ENCODE assay signal across 27 mouse cellular contexts in genomic region chr15:96114616-96115015, GRCm38 (mm10).
DNase-seq lines count a peak whose midpoint lies in the region; ATAC-seq and TF ChIP-seq lines count a peak whose summit lies in the region.
"Had no signal": no experiment of that assay in that cellular context is flagged by ENCODE, and none has a peak within 500 bp of the region (broad histone marks: within the 10 kb centered on the region; RNA-seq: fewer than 3 reads in every experiment).

No protein-coding gene starts in this region.

- intact Hi-C loops in left cerebral cortex, adult 2 months (cut with DNase I), result no loop called here

- 63% methylated on average over 9 of the region's 9 CpGs for WGBS in embryonic facial prominence, embryonic 14.5 days
- 74% methylated on average over 9 of the region's 9 CpGs for WGBS in embryonic facial prominence, embryonic 10.5 days
- WGBS in heart, embryonic 13.5 days, result 44% methylated on average over 9 of the region's 9 CpGs
- 83% methylated on average over 9 of the region's 9 CpGs for WGBS in neural tube, embryonic 15.5 days

- ATAC-seq in embryonic facial prominence, embryonic 14.5 days (ENCODE audit: low read depth), result no peak; the same call in 1 of the 2 replicates
- ATAC-seq in heart, embryonic 13.5 days (ENCODE audit: extremely low read depth, insufficient number of reproducible peaks, low FRiP score, low TSS enrichment), result no peak
- ATAC-seq in neural tube, embryonic 15.5 days (ENCODE audit: low FRiP score), result no peak
- ATAC-seq: activated CD4-positive, CD25-positive, alpha-beta regulatory T cell, adult 4 months; forebrain, embryonic 13.5 days; inflammation-experienced regulatory T-cells, adult 6 months had no signal

- no peaks in the 10 kb centered on the region for H3K36me3 ChIP-seq in embryonic facial prominence, embryonic 14.5 days (ENCODE audit: control insufficient read depth, insufficient read depth, low read length)
- no peaks in the 10 kb centered on the region for H3K36me3 ChIP-seq in embryonic facial prominence, embryonic 10.5 days (replicated peaks)
- H3K36me3 ChIP-seq in heart, embryonic 13.5 days, result no peaks in the 10 kb centered on the region
- H3K36me3 ChIP-seq in neural tube, embryonic 15.5 days, result no peaks in the 10 kb centered on the region
- H3K36me3 ChIP-seq: hindbrain, embryonic 10.5 days; hindbrain, embryonic 15.5 days; lung, embryonic 15.5 days; neural tube, embryonic 13.5 days had no signal

- DNase-seq in embryonic facial prominence, embryonic 14.5 days (ENCODE audit: low spot score), result no peak
- no peak for DNase-seq in embryonic facial prominence, embryonic 10.5 days (ENCODE audit: low spot score)
- no peak for DNase-seq in heart, adult 18-20 months
- DNase-seq in left cerebral cortex, adult 2 months (ENCODE audit: extremely low spot score in 1 of 2, low spot score in 2 of 2), result no peak
- DNase-seq in left cerebral cortex, adult 8-10 months (ENCODE audit: low spot score in 2 of 2), result no peak
- DNase-seq in neural tube, embryonic 10.5 days (ENCODE audit: extremely low spot score, low spot score), result no peak
- DNase-seq: adrenal gland, adult 2 months; adrenal gland, postnatal 36 days; cerebellum, adult 2 months; gastrocnemius, postnatal 10 days; kidney, adult 11 months; kidney, postnatal 14 days; left cerebral cortex, postnatal 4 days; thymus, adult 2 months; thymus, postnatal 36 days had no signal

- H3K4me3 ChIP-seq in embryonic facial prominence, embryonic 14.5 days (ENCODE audit: low read depth, low read length), result no peak overlapping the region
- H3K4me3 ChIP-seq in embryonic facial prominence, embryonic 10.5 days, result no peak overlapping the region
- 0 out of 2 replicates have a peak overlapping the region, but pooled peaks have one; percentile 11 for H3K4me3 ChIP-seq in heart, embryonic 13.5 days
- peak overlapping the region; percentile 0; the same call in 1 of the 2 replicates for H3K4me3 ChIP-seq in left cerebral cortex, adult 2 months
- H3K4me3 ChIP-seq in neural tube, embryonic 15.5 days (replicated peaks), result no peak overlapping the region
- H3K4me3 ChIP-seq: forebrain, embryonic 13.5 days; hindbrain, embryonic 10.5 days; hindbrain, embryonic 15.5 days; lung, embryonic 15.5 days; myocyte; neural tube, embryonic 13.5 days had no signal

- H3K4me1 ChIP-seq in embryonic facial prominence, embryonic 14.5 days (ENCODE audit: control insufficient read depth, insufficient read depth, low read length), result 0 out of 2 replicates have a peak, but pooled peaks cover 4% of the 10 kb centered on the region
- 0 out of 2 replicates have a peak, but pooled peaks cover 4% of the 10 kb centered on the region for H3K4me1 ChIP-seq in embryonic facial prominence, embryonic 10.5 days
- H3K4me1 ChIP-seq in heart, embryonic 13.5 days, result peaks cover 14% of the 10 kb centered on the region
- 0 out of 2 replicates have a peak, but pooled peaks cover 4% of the 10 kb centered on the region for H3K4me1 ChIP-seq in neural tube, embryonic 15.5 days
- H3K4me1 ChIP-seq: forebrain, embryonic 13.5 days; hindbrain, embryonic 10.5 days; lung, embryonic 15.5 days had no signal

- H3K4me2 ChIP-seq in embryonic facial prominence, embryonic 14.5 days (ENCODE audit: low read depth, low read length), result 0 out of 2 replicates have a peak overlapping the region, but pooled peaks have one; percentile 12
- peak overlapping the region; percentile 52 for H3K4me2 ChIP-seq in heart, embryonic 13.5 days
- H3K4me2 ChIP-seq in neural tube, embryonic 15.5 days, result 0 out of 2 replicates have a peak overlapping the region, but pooled peaks have one; percentile 3
- H3K4me2 ChIP-seq: forebrain, embryonic 13.5 days; liver, embryonic 11.5 days; lung, embryonic 15.5 days; neural tube, embryonic 13.5 days had no signal

- TF ChIP-seq CTCF in left cerebral cortex, adult 2 months (IDR thresholded peaks at IDR 0.05), result no peak

- H3K9ac ChIP-seq in embryonic facial prominence, embryonic 14.5 days (ENCODE audit: low read depth, low read length), result no peak overlapping the region
- no peak overlapping the region for H3K9ac ChIP-seq in heart, embryonic 13.5 days
- H3K9ac ChIP-seq in neural tube, embryonic 15.5 days (replicated peaks), result no peak overlapping the region
- H3K9ac ChIP-seq: forebrain, embryonic 13.5 days; hindbrain, embryonic 15.5 days; lung, embryonic 15.5 days; neural tube, embryonic 13.5 days had no signal

- no peak overlapping the region for H3K27ac ChIP-seq in embryonic facial prominence, embryonic 14.5 days (replicated peaks; ENCODE audit: low read depth, low read length)
- no peak overlapping the region for H3K27ac ChIP-seq in embryonic facial prominence, embryonic 10.5 days (replicated peaks)
- no peak overlapping the region for H3K27ac ChIP-seq in heart, embryonic 13.5 days (replicated peaks)
- H3K27ac ChIP-seq in left cerebral cortex, adult 2 months, result no peak overlapping the region
- H3K27ac ChIP-seq in neural tube, embryonic 15.5 days (replicated peaks), result no peak overlapping the region
- H3K27ac ChIP-seq: forebrain, embryonic 13.5 days; hindbrain, embryonic 10.5 days; hindbrain, embryonic 15.5 days; lung, embryonic 15.5 days; neural tube, embryonic 13.5 days had no signal

- H3K9me3 ChIP-seq in embryonic facial prominence, embryonic 14.5 days (ENCODE audit: control insufficient read depth, low read length), result peaks cover 2% of the 10 kb centered on the region
- peaks cover 2% of the 10 kb centered on the region; the same call in 1 of the 2 replicates for H3K9me3 ChIP-seq in embryonic facial prominence, embryonic 10.5 days
- no peaks in the 10 kb centered on the region for H3K9me3 ChIP-seq in heart, embryonic 13.5 days
- no peaks in the 10 kb centered on the region for H3K9me3 ChIP-seq in neural tube, embryonic 15.5 days (replicated peaks)
- H3K9me3 ChIP-seq: hindbrain, embryonic 10.5 days; hindbrain, embryonic 15.5 days; lung, embryonic 15.5 days had no signal

- H3K27me3 ChIP-seq in embryonic facial prominence, embryonic 14.5 days (replicated peaks; ENCODE audit: control insufficient read depth, insufficient read depth, low read length), result no peaks in the 10 kb centered on the region; the same call in 1 of the 2 replicates
- H3K27me3 ChIP-seq in embryonic facial prominence, embryonic 10.5 days (replicated peaks; ENCODE audit: low read depth, poor library complexity, severe bottlenecking), result no peaks in the 10 kb centered on the region
- H3K27me3 ChIP-seq in heart, embryonic 13.5 days (replicated peaks), result no peaks in the 10 kb centered on the region
- H3K27me3 ChIP-seq in neural tube, embryonic 15.5 days (replicated peaks), result no peaks in the 10 kb centered on the region
- H3K27me3 ChIP-seq: CH12.LX; forebrain, embryonic 13.5 days; hindbrain, embryonic 15.5 days; lung, embryonic 15.5 days; neural tube, embryonic 13.5 days had no signal

Comparison
In these comparisons a context has a peak if more than half of its experiments do, and no peak if none do; other contexts are left out.
1. H3K4me3 ChIP-seq: peak in heart, embryonic 13.5 days (single experiment) and left cerebral cortex, adult 2 months (single experiment); none in embryonic facial prominence, embryonic 14.5 days (single experiment), embryonic facial prominence, embryonic 10.5 days (single experiment) and neural tube, embryonic 15.5 days (single experiment).
2. Peak in every context shown above with its lines, with median percentiles within 50 percentile points of each other: H3K4me2 ChIP-seq.